Mouse (Mus musculus): ENCODE measurements around the gene Fbxl20. TPM values are rescaled to one million over a fixed set of nuclear protein-coding genes. Genes with fewer than 3 reads are reported as not detected.
A peak's percentile ranks its signal among the peaks of the same experiment; 100 is the strongest.

Gene Fbxl20
- polyA plus RNA-seq, 1 experiment from 2014 or later: 14.8 TPM

GRCm38 (mm10) chr11:98047745-98048144 lies 102.5 kb downstream of the Fbxl20 start:
- H3K27me3 ChIP-seq (replicated peaks): peaks cover 60% of the 10 kb centered on the region

GRCm38 (mm10) chr11:98046466-98046865 lies 103.7 kb downstream of the Fbxl20 start:
- ATAC-seq (ENCODE audit: insufficient number of reproducible peaks, low FRiP score): no peak
- H3K27ac ChIP-seq (ENCODE audit: poor library complexity, severe bottlenecking): no peak overlapping the region
- no peak overlapping the region for H3K4me3 ChIP-seq
- WGBS: 70% methylated on average over 1 of the region's 1 CpGs
- H3K9me3 ChIP-seq (replicated peaks): no peaks in the 10 kb centered on the region
- H3K4me1 ChIP-seq (replicated peaks): peaks cover 28% of the 10 kb centered on the region
- H3K36me3 ChIP-seq: no peaks in the 10 kb centered on the region
- H3K27me3 ChIP-seq (replicated peaks): peaks cover 48% of the 10 kb centered on the region
- H3K9ac ChIP-seq: no peak overlapping the region
- H3K4me2 ChIP-seq: no peak overlapping the region

More at GRCm38 (mm10) chr11:98047745-98048144, 102.5 kb downstream of the Fbxl20 start:
- Histone ChIP-seq H3K9ac (no peak overlapping the region), H3K27ac (ENCODE audit: poor library complexity, severe bottlenecking) (no peak overlapping the region), H3K9me3 (replicated peaks) (no peaks in the 10 kb centered on the region), H3K4me2 (no peak overlapping the region), H3K4me3 (no peak overlapping the region), H3K4me1 (replicated peaks) (peaks cover 41% of the 10 kb centered on the region), H3K36me3 (no peaks in the 10 kb centered on the region)
- WGBS: 74% methylated on average over 4 of the region's 4 CpGs
- no peak for ATAC-seq (ENCODE audit: insufficient number of reproducible peaks, low FRiP score)

DNA sequence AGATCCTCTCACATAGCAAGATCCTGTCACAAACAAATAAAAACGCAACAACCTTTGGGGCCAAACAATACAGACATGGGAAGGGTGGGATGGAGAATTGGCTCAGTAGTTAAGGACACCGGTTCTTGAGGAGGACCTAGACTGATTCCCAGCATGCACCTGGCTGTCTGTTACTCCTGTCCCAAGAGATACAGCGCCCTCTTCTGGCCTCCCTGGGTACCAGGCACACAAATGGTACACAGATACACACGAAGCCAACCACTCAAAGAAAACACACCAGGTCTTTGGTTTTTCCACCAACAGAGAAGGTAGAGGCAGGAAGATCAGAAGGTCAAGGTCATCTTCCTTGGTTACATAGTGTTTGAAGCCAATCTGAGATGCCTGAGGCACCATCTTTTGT lies 104.6 kb downstream of the Fbxl20 start:
- Histone ChIP-seq H3K4me1 (replicated peaks) (peaks cover 23% of the 10 kb centered on the region), H3K4me3 (no peak overlapping the region), H3K27me3 (replicated peaks) (peaks cover 39% of the 10 kb centered on the region), H3K27ac (ENCODE audit: poor library complexity, severe bottlenecking) (no peak overlapping the region), H3K9ac (no peak overlapping the region), H3K9me3 (replicated peaks) (no peaks in the 10 kb centered on the region), H3K4me2 (no peak overlapping the region), H3K36me3 (no peaks in the 10 kb centered on the region)
- ATAC-seq (ENCODE audit: insufficient number of reproducible peaks, low FRiP score): no peak
- WGBS: 61% methylated on average over 4 of the region's 4 CpGs

DNA sequence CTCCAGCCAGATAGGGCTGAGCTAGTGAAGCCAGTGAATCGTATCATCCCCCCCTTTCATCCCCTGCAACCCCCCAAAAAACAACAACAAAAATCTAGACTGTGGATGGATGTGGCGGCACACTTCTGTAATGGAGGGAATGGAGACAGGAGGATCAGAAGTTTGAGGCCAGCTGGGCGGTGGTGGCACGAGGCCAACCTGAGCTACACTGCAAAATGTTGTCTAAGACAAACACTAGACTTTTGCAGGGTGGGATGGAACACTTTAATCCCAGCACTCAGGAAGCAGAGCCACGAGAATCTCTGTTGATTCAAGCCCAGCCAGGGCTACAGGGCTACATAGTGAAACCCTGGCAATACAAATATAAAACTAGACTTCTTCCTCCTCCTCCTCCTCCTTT lies 106.1 kb downstream of the Fbxl20 start:
- no peaks in the 10 kb centered on the region for H3K9me3 ChIP-seq (replicated peaks)
- peaks cover 21% of the 10 kb centered on the region for H3K4me1 ChIP-seq (replicated peaks)
- no peak overlapping the region for H3K4me3 ChIP-seq
- no peak overlapping the region for H3K4me2 ChIP-seq
- H3K27me3 ChIP-seq (replicated peaks): peaks cover 24% of the 10 kb centered on the region
- 65% methylated on average over 5 of the region's 5 CpGs for WGBS
- 0 out of 2 replicates have a peak overlapping the region, but pooled peaks have one; percentile 6 for H3K9ac ChIP-seq
- H3K27ac ChIP-seq (ENCODE audit: poor library complexity, severe bottlenecking): no peak overlapping the region
- H3K36me3 ChIP-seq: no peaks in the 10 kb centered on the region
- no peak for ATAC-seq (ENCODE audit: insufficient number of reproducible peaks, low FRiP score)

GRCm38 (mm10) chr11:98042741-98043140 lies 107.5 kb downstream of the Fbxl20 start:
- no peak for ATAC-seq (ENCODE audit: insufficient number of reproducible peaks, low FRiP score)
- WGBS: 66% methylated on average over 6 of the region's 6 CpGs

GRCm38 (mm10) chr11:98040975-98041374 lies 109.2 kb downstream of the Fbxl20 start:
- Histone ChIP-seq H3K4me3 (no peak overlapping the region), H3K27ac (ENCODE audit: poor library complexity, severe bottlenecking) (no peak overlapping the region), H3K9me3 (replicated peaks) (no peaks in the 10 kb centered on the region), H3K36me3 (no peaks in the 10 kb centered on the region), H3K9ac (no peak overlapping the region), H3K4me2 (no peak overlapping the region), H3K27me3 (replicated peaks) (peaks cover 27% of the 10 kb centered on the region), H3K4me1 (replicated peaks) (peaks cover 25% of the 10 kb centered on the region)
- no peak for ATAC-seq (ENCODE audit: insufficient number of reproducible peaks, low FRiP score)
- 65% methylated on average over 8 of the region's 8 CpGs for WGBS

More at GRCm38 (mm10) chr11:98042741-98043140, 107.5 kb downstream of the Fbxl20 start:
- H3K36me3 ChIP-seq: no peaks in the 10 kb centered on the region
- H3K4me2 ChIP-seq: no peak overlapping the region
- no peak overlapping the region for H3K27ac ChIP-seq (ENCODE audit: poor library complexity, severe bottlenecking)
- H3K4me1 ChIP-seq (replicated peaks): peaks cover 23% of the 10 kb centered on the region
- H3K27me3 ChIP-seq (replicated peaks): peaks cover 13% of the 10 kb centered on the region
- H3K9ac ChIP-seq: no peak overlapping the region
- H3K4me3 ChIP-seq: no peak overlapping the region
- H3K9me3 ChIP-seq (replicated peaks): no peaks in the 10 kb centered on the region

DNA sequence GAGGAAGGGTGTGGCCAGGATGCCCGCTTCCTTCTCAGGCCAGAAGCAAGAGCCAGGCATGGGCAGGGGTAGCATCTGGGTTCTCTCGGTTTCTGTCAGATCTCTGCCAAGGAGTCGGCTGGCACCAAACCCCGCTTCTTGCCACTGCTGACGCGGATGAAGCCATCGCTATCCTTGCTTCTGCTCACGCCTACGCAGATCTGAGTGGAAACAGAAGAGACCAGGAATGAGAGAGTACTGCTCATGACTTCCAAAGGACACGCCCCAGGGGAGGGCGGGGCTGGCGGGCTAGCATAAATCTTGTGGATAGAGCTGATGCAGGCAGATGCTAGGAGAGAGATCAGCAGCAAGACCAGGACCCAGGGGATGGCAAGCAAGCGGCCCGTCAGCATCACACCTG lies 112.3 kb downstream of the Fbxl20 start:
- no peak for ATAC-seq (ENCODE audit: insufficient number of reproducible peaks, low FRiP score)
- H3K4me3 ChIP-seq: no peak overlapping the region
- H3K36me3 ChIP-seq: no peaks in the 10 kb centered on the region
- no peak overlapping the region for H3K4me2 ChIP-seq
- no peak overlapping the region for H3K9ac ChIP-seq
- no peak overlapping the region for H3K27ac ChIP-seq (ENCODE audit: poor library complexity, severe bottlenecking)
- H3K27me3 ChIP-seq (replicated peaks): peaks cover 26% of the 10 kb centered on the region
- peaks cover 26% of the 10 kb centered on the region for H3K4me1 ChIP-seq (replicated peaks)
- WGBS: 55% methylated on average over 14 of the region's 14 CpGs
- no peaks in the 10 kb centered on the region for H3K9me3 ChIP-seq (replicated peaks)

GRCm38 (mm10) chr11:98035977-98036377 lies 114.2 kb downstream of the Fbxl20 start:
- H3K27ac ChIP-seq (ENCODE audit: poor library complexity, severe bottlenecking): no peak overlapping the region
- H3K36me3 ChIP-seq: peaks cover 4% of the 10 kb centered on the region
- peak overlapping the region; percentile 41 for H3K4me3 ChIP-seq
- peak overlapping the region; percentile 86 for H3K4me2 ChIP-seq
- 0% methylated on average over 20 of the region's 27 CpGs for WGBS
- peak; percentile 63 for ATAC-seq (ENCODE audit: insufficient number of reproducible peaks, low FRiP score)
- peak overlapping the region; percentile 60 for H3K9ac ChIP-seq
- H3K9me3 ChIP-seq (replicated peaks): no peaks in the 10 kb centered on the region
- H3K27me3 ChIP-seq (replicated peaks): peaks cover 26% of the 10 kb centered on the region
- peaks cover 30% of the 10 kb centered on the region for H3K4me1 ChIP-seq (replicated peaks)

DNA sequence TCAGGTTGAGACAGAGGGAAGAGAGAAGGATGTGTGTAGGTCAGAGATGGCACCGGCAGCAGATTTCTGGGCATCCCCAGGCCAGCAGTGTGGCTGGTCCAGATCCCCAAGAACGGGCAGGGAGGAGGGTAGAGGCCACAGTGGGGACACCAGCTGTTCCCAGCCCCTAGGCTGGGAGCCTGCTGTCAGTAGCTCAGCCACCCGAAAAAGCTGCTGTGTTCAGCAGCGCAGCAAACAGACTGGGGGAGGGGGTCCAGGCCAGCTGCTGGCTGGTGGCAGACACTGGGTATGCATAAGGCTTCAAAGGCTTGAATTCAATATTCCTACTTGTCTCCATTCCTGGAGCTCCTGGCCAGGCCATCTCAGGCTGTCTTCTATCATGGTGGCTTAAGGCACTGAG lies 115.4 kb downstream of the Fbxl20 start:
- Histone ChIP-seq H3K4me1 (replicated peaks) (peaks cover 27% of the 10 kb centered on the region), H3K4me3 (no peak overlapping the region), H3K36me3 (peaks cover 16% of the 10 kb centered on the region), H3K9me3 (replicated peaks) (no peaks in the 10 kb centered on the region), H3K27me3 (replicated peaks) (peaks cover 26% of the 10 kb centered on the region), H3K9ac (no peak overlapping the region), H3K4me2 (no peak overlapping the region), H3K27ac (ENCODE audit: poor library complexity, severe bottlenecking) (no peak overlapping the region)
- no peak for ATAC-seq (ENCODE audit: insufficient number of reproducible peaks, low FRiP score)
- WGBS: 37% methylated on average over 4 of the region's 4 CpGs

GRCm38 (mm10) chr11:98034061-98034460 lies 116.1 kb downstream of the Fbxl20 start:
- H3K36me3 ChIP-seq: peaks cover 24% of the 10 kb centered on the region
- H3K4me1 ChIP-seq (replicated peaks): peaks cover 27% of the 10 kb centered on the region
- no peaks in the 10 kb centered on the region for H3K9me3 ChIP-seq (replicated peaks)
- no peak overlapping the region for H3K27ac ChIP-seq (ENCODE audit: poor library complexity, severe bottlenecking)
- H3K4me3 ChIP-seq: no peak overlapping the region
- no peak for ATAC-seq (ENCODE audit: insufficient number of reproducible peaks, low FRiP score)
- 85% methylated on average over 5 of the region's 5 CpGs for WGBS
- peaks cover 26% of the 10 kb centered on the region for H3K27me3 ChIP-seq (replicated peaks)
- no peak overlapping the region for H3K4me2 ChIP-seq
- no peak overlapping the region for H3K9ac ChIP-seq
